Mouse (Mus musculus) myocyte (in vitro differentiated cells): Measurements from ENCODE around the gene Tex46. TPM values are rescaled to one million over a fixed set of nuclear protein-coding genes. Genes with fewer than 3 reads are reported as not detected.

ENCODE experiments used
- H3K27me3 ChIP-seq: one replicate; pipeline ENCODE4 v1.6.1; 2011; ENCODE audit not compliant: control insufficient read depth, insufficient read depth, insufficient read length
- H3K36me3 ChIP-seq: one replicate; pipeline ENCODE4 v1.6.1; 2011; ENCODE audit not compliant: control insufficient read depth, insufficient read depth
- H3K4me2 ChIP-seq: one replicate; pipeline ENCODE4 v1.6.1; 2011; ENCODE audit warnings: low read depth, control low read depth
- H3K4me3 ChIP-seq: one replicate; pipeline ENCODE4 v1.5.1; 2011; ENCODE audit warnings: mild to moderate bottlenecking, control low read depth, moderate library complexity
- H3K79me2 ChIP-seq: one replicate; pipeline ENCODE4 v1.6.1; 2011; ENCODE audit not compliant: control insufficient read depth, insufficient read depth
- H3ac ChIP-seq: one replicate; pipeline ENCODE4 v1.6.1; 2011; ENCODE audit not compliant: control insufficient read depth, insufficient read length
- CEBPB ChIP-seq: IDR thresholded peaks from 2 replicates; pipeline ENCODE4 v1.6.1; 2011; ENCODE audit warnings: mild to moderate bottlenecking, moderate library complexity; ENCODE audit not compliant: poor library complexity, insufficient read depth, severe bottlenecking
- E2F4 ChIP-seq: IDR thresholded peaks from one replicate; pipeline ENCODE4 v1.6.1; 2011; ENCODE audit warnings: mild to moderate bottlenecking, control low read depth, moderate library complexity; ENCODE audit not compliant: insufficient read depth
- MAX ChIP-seq: IDR thresholded peaks from one replicate; pipeline ENCODE4 v1.6.1; 2011; ENCODE audit warnings: low read depth, mild to moderate bottlenecking, control low read depth
- MYOD1 ChIP-seq, 3 experiments: IDR thresholded peaks; one replicate each; pipeline ENCODE4 v1.6.1; 2011; ENCODE audit warnings: control low read depth in 2 of 3, low read depth in 2 of 3, mild to moderate bottlenecking in 2 of 3, moderate library complexity in 1 of 3; ENCODE audit not compliant: insufficient read length in 2 of 3, control insufficient read depth in 1 of 3
- MYOG ChIP-seq, 3 experiments: IDR thresholded peaks; one replicate each; pipeline ENCODE4 v1.6.1; 2011; ENCODE audit warnings: control low read depth in 2 of 3, low read depth in 2 of 3, mild to moderate bottlenecking in 2 of 3; ENCODE audit not compliant: insufficient read length in 2 of 3, control insufficient read depth in 1 of 3, insufficient read depth in 1 of 3
- POLR2A ChIP-seq: IDR thresholded peaks from one replicate; pipeline ENCODE4 v1.6.1; 2011; ENCODE audit warnings: low read depth, mild to moderate bottlenecking, control low read depth, moderate library complexity; ENCODE audit not compliant: insufficient read length
- POLR2AphosphoS2 ChIP-seq: IDR thresholded peaks from one replicate; pipeline ENCODE4 v1.6.1; 2011; ENCODE audit warnings: low read depth, control low read depth; ENCODE audit not compliant: insufficient read length
- REST ChIP-seq: IDR thresholded peaks from one replicate; pipeline ENCODE4 v1.6.1; 2011; ENCODE audit warnings: mild to moderate bottlenecking, control low read depth, moderate library complexity; ENCODE audit not compliant: insufficient read depth, insufficient read length
- SRF ChIP-seq: IDR thresholded peaks from one replicate; pipeline ENCODE4 v1.6.1; 2011; ENCODE audit warnings: low read depth; ENCODE audit not compliant: control insufficient read depth, insufficient read length
- TCF12 ChIP-seq: IDR thresholded peaks from one replicate; pipeline ENCODE4 v1.6.1; 2011; ENCODE audit warnings: mild to moderate bottlenecking, control low read depth; ENCODE audit not compliant: poor library complexity, insufficient read depth, severe bottlenecking
- TCF3 ChIP-seq: IDR thresholded peaks from one replicate; pipeline ENCODE4 v1.6.1; 2011; ENCODE audit warnings: low read depth, control low read depth; ENCODE audit not compliant: insufficient read length
- USF1 ChIP-seq: IDR thresholded peaks from one replicate; pipeline ENCODE4 v1.6.1; 2011; ENCODE audit warnings: low read depth, mild to moderate bottlenecking, control low read depth, moderate library complexity
- polyA plus RNA-seq: library from polyadenylated mRNA; unstranded; fragments of >200 nt; fragmentation: generic; extraction: Trizol; gene quantifications from one replicate; pipeline ENCODE4 v1.2.1, GENCODE M21; 2012; ENCODE audit warnings: missing spikeins

The Tex46 gene
- polyA plus RNA-seq, 1 experiment = not detected

DNA sequence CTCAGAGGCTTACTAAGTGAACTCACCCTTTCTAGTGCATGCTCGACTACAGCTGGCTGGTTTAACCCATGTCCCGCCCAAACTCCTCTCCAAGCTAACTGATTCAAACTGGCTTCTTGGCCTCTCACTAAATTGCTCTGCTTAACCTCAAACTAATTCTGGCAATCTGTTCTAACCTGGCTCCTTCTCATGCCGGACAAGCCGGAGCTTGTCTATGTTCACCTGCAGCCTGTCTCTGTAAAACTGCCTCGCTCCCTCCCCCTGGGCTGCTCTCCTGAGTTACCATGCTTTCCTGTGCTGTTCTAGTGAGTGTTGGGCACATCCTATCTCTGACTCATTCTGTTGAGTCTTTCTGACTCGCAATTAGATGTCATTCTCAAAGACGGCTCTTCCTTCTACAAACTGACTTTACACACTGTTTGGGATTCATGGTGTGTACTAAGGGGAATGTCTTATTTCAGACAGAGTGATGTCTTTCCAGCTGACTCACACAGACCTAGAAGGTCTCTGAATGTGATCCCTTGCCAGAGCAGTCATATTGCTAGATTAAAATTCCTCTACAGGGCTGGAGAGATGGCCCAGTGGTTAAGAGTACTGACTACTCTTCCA lies 11.9 kb upstream of the Tex46 start:
- Histone ChIP-seq H3K36me3 (no peaks in the 10 kb centered on the region), H3K4me2 (peak overlapping the region; percentile 52), H3K4me3 (no peak overlapping the region), H3K27me3 (no peaks in the 10 kb centered on the region), H3K79me2 (peaks cover 84% of the 10 kb centered on the region), H3ac (no peak overlapping the region)
- TF ChIP-seq TCF12 (no peak), MYOD1 (IDR thresholded peaks at IDR 0.05; ENCODE audit: control insufficient read depth in 1 of 3, insufficient read length in 2 of 3, low read depth in 2 of 3) (no peak), SRF (no peak), MYOG (IDR thresholded peaks at IDR 0.05; ENCODE audit: control insufficient read depth in 1 of 3, insufficient read depth in 1 of 3, insufficient read length in 2 of 3, low read depth in 2 of 3) (no peak), CEBPB (no peak), POLR2AphosphoS2 (no peak), REST (no peak), E2F4 (no peak), POLR2A (no peak), USF1 (no peak), TCF3 (no peak), MAX (no peak)

DNA sequence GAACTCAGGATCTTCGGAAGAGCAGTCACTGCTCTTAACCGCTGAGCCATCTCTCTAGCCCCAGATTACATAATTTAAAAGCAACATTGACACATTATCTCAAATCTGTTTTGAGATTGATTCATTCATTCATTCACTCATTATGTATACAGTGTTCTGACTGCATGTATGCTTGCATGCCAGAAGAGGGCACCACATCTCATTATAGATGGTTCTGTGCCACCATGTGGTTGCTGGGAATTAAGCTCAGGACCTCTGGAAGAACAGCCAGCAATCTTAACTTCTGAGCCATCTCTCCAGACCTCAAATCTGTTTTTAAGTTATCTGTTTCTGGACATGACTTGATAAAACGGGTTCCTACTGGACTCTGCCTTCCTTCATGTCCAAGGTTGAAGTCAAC lies 10.4 kb upstream of the Tex46 start:
- Histone ChIP-seq H3ac (no peak overlapping the region), H3K27me3 (no peaks in the 10 kb centered on the region), H3K4me3 (no peak overlapping the region), H3K36me3 (no peaks in the 10 kb centered on the region), H3K79me2 (peaks cover 69% of the 10 kb centered on the region), H3K4me2 (no peak overlapping the region)
- no peak for TF ChIP-seq REST
- no peak for TF ChIP-seq USF1
- no peak for TF ChIP-seq POLR2A
- no peak for TF ChIP-seq SRF
- no peak for TF ChIP-seq TCF12
- TF ChIP-seq MAX = no peak
- no peak for TF ChIP-seq CEBPB
- no peak for TF ChIP-seq MYOD1 (IDR thresholded peaks at IDR 0.05; ENCODE audit: control insufficient read depth in 1 of 3, insufficient read length in 2 of 3, low read depth in 2 of 3)
- no peak for TF ChIP-seq POLR2AphosphoS2
- no peak for TF ChIP-seq MYOG (IDR thresholded peaks at IDR 0.05; ENCODE audit: control insufficient read depth in 1 of 3, insufficient read depth in 1 of 3, insufficient read length in 2 of 3, low read depth in 2 of 3)
- TF ChIP-seq E2F4 = no peak
- no peak for TF ChIP-seq TCF3

DNA sequence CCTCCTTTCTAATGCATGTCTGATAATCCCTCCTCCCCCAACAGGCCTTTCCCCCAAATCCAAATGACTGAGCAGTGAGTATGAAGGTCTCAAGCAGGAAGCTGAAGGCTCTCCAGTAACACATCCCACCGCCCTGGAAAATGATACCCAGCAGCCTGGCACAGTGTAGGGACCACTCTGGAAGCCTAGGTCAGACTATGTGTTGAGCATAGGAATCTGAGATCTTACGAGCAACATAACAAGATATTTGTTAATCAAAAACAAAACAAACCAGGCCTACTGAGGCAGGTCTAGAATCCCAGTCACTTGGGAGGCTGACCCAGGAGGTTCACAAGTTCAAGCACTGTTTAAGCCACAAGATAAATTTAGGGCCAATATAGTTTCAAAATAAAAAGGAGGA lies 9.7 kb upstream of the Tex46 start:
- H3K4me3 ChIP-seq = peak overlapping the region; percentile 64
- TF ChIP-seq SRF (no peak), E2F4 (no peak), POLR2A (no peak), MYOD1 (IDR thresholded peaks at IDR 0.05; ENCODE audit: control insufficient read depth in 1 of 3, insufficient read length in 2 of 3, low read depth in 2 of 3) (no peak), MYOG (IDR thresholded peaks at IDR 0.05; ENCODE audit: control insufficient read depth in 1 of 3, insufficient read depth in 1 of 3, insufficient read length in 2 of 3, low read depth in 2 of 3) (no peak), TCF12 (no peak), TCF3 (no peak), USF1 (no peak), CEBPB (no peak), MAX (no peak), REST (no peak), POLR2AphosphoS2 (no peak)
- H3ac ChIP-seq = no peak overlapping the region

DNA sequence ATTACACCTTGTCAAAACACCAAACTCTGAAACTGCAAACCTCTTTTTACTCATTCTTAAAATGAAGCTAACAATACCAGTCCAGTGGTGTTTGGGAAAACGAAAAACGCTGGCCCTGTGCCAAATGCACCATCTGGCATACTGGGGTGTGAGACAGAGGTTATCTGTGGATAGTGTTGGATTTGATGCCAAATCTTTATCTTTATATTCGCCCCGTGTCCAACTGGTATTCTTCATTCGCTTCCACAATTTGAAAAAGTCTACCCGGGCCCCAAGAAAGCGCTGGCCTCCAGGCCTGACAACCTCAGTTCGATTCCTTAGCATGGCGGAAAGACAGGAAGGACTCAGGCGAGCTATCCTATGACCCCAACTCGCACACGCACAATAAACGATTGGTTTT lies 8.8 kb upstream of the Tex46 start:
- H3K79me2 ChIP-seq = peaks cover 53% of the 10 kb centered on the region
- H3K36me3 ChIP-seq = no peaks in the 10 kb centered on the region
- H3K27me3 ChIP-seq = no peaks in the 10 kb centered on the region
- peak overlapping the region; percentile 68 for H3K4me2 ChIP-seq
- H3ac ChIP-seq = peak overlapping the region; percentile 90
- H3K4me3 ChIP-seq = peak overlapping the region; percentile 64
- TF ChIP-seq MYOD1 (IDR thresholded peaks at IDR 0.05; ENCODE audit: control insufficient read depth in 1 of 3, insufficient read length in 2 of 3, low read depth in 2 of 3) (no peak), POLR2A (no peak), TCF12 (no peak), SRF (no peak), CEBPB (no peak), E2F4 (no peak), TCF3 (no peak), MYOG (IDR thresholded peaks at IDR 0.05; ENCODE audit: control insufficient read depth in 1 of 3, insufficient read depth in 1 of 3, insufficient read length in 2 of 3, low read depth in 2 of 3) (no peak), REST (no peak), USF1 (no peak), MAX (no peak), POLR2AphosphoS2 (no peak)

More for the DNA sequence above, 9.7 kb upstream of the Tex46 start:
- peaks cover 62% of the 10 kb centered on the region for H3K79me2 ChIP-seq
- no peaks in the 10 kb centered on the region for H3K36me3 ChIP-seq
- H3K4me2 ChIP-seq = peak overlapping the region; percentile 68
- H3K27me3 ChIP-seq = no peaks in the 10 kb centered on the region

DNA sequence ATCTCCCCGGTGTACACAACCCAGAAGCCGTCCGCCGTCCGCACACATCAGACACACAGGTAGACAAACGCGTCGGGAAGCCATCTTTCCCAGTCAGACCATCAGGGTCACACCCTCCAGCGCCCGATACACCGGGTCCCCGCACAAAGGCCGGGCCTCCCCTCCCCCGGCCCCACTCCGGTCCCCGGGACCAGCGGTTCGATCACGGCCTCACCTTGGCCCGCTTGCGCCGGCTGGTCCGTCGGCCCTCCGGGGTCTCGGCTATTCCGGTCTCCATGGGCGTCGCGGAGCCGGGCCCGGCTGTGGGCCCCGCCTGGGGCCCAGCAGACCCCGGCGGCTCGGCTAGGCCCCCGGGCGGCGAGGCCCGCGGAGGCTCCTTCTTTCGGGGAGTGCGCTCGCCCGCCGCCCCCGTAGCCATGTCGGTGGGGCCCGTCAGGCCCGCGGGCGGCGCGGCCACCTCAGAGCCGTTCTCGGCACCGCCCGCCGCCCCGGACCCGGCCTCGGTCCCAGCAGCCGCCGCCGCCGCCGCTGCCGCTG lies 8.2 kb upstream of the Tex46 start:
- Histone ChIP-seq H3K4me2 (no peak overlapping the region), H3K4me3 (peak overlapping the region; percentile 64), H3K79me2 (peaks cover 47% of the 10 kb centered on the region), H3K36me3 (no peaks in the 10 kb centered on the region), H3ac (peak overlapping the region; percentile 90), H3K27me3 (no peaks in the 10 kb centered on the region)
- TF ChIP-seq POLR2A = no peak
- no peak for TF ChIP-seq MAX
- TF ChIP-seq REST = no peak
- TF ChIP-seq TCF3 = no peak
- no peak for TF ChIP-seq MYOG (IDR thresholded peaks at IDR 0.05; ENCODE audit: control insufficient read depth in 1 of 3, insufficient read depth in 1 of 3, insufficient read length in 2 of 3, low read depth in 2 of 3)
- TF ChIP-seq POLR2AphosphoS2 = no peak
- no peak for TF ChIP-seq TCF12
- no peak for TF ChIP-seq E2F4
- no peak for TF ChIP-seq USF1
- no peak for TF ChIP-seq SRF
- TF ChIP-seq MYOD1 (IDR thresholded peaks at IDR 0.05; ENCODE audit: control insufficient read depth in 1 of 3, insufficient read length in 2 of 3, low read depth in 2 of 3) = no peak
- TF ChIP-seq CEBPB = no peak
